Mouse (Mus musculus): ENCODE measurements at regions not wholly inside any gene's neighbourhood (a gene's known extent, or its start where the extent isn't known, plus 50 kb on each side); places are given as distances from the start of the nearest gene placed in this dataset.

GRCm38 (mm10) chr7:36940611-36941010 is 242.7 kb downstream of the Tshz3 start:
- no peak for DNase-seq (ENCODE audit: low read depth)

GRCm38 (mm10) chr7:36945024-36945815 is 247.3 kb downstream of the Tshz3 start:
- no peak for DNase-seq (ENCODE audit: low read depth)

GRCm38 (mm10) chr7:36949511-36949910 is 251.6 kb downstream of the Tshz3 start:
- DNase-seq (ENCODE audit: low read depth): no peak

- no peak for DNase-seq (ENCODE audit: low read depth)
Measured at GRCm38 (mm10) chr7:36955376-36955775, 257.5 kb downstream of the Tshz3 start.

GRCm38 (mm10) chr7:36958255-36958654 is 260.3 kb downstream of the Tshz3 start:
- no peak for DNase-seq (ENCODE audit: low read depth)

- DNase-seq (ENCODE audit: low read depth): no peak
Measured at GRCm38 (mm10) chr7:36971772-36972171, 273.9 kb downstream of the Tshz3 start.

GRCm38 (mm10) chr7:36973654-36974320 is 275.9 kb downstream of the Tshz3 start:
- no peak for DNase-seq (ENCODE audit: low read depth)

GRCm38 (mm10) chr7:36974573-36974972 is 276.7 kb downstream of the Tshz3 start:
- DNase-seq (ENCODE audit: low read depth): no peak

- DNase-seq (ENCODE audit: low read depth): no peak
Measured at GRCm38 (mm10) chr7:36975475-36975874, 277.6 kb downstream of the Tshz3 start.

- DNase-seq (ENCODE audit: low read depth): no peak
Measured at GRCm38 (mm10) chr7:36977819-36978218, 279.9 kb downstream of the Tshz3 start.

- DNase-seq (ENCODE audit: low read depth): no peak
Measured at GRCm38 (mm10) chr7:36989380-36989779, 291.5 kb downstream of the Tshz3 start.

- DNase-seq (ENCODE audit: low read depth): no peak
Measured at GRCm38 (mm10) chr7:37004601-37005000, 306.7 kb downstream of the Tshz3 start.

- DNase-seq (ENCODE audit: low read depth): no peak
Measured at GRCm38 (mm10) chr7:37005701-37006100, 307.8 kb downstream of the Tshz3 start.

- no peak for DNase-seq (ENCODE audit: low read depth)
Measured at GRCm38 (mm10) chr7:37006921-37007320, 309.0 kb downstream of the Tshz3 start.

GRCm38 (mm10) chr7:37011180-37011754 is 313.3 kb downstream of the Tshz3 start:
- DNase-seq (ENCODE audit: low read depth): no peak

- no peak for DNase-seq (ENCODE audit: low read depth)
Measured at GRCm38 (mm10) chr7:37020078-37020477, 322.2 kb downstream of the Tshz3 start.

- no peak for DNase-seq (ENCODE audit: low read depth)
Measured at GRCm38 (mm10) chr7:37024501-37025025, 326.6 kb downstream of the Tshz3 start.

GRCm38 (mm10) chr7:37064582-37065458 is 366.9 kb downstream of the Tshz3 start:
- no peak for DNase-seq (ENCODE audit: low read depth)

GRCm38 (mm10) chr7:37077698-37078097 is 379.8 kb downstream of the Tshz3 start:
- DNase-seq (ENCODE audit: low read depth): no peak

GRCm38 (mm10) chr7:37078140-37078539 is 380.2 kb downstream of the Tshz3 start:
- DNase-seq (ENCODE audit: low read depth): no peak

GRCm38 (mm10) chr7:37089726-37090125 is 391.8 kb downstream of the Tshz3 start:
- no peak for DNase-seq (ENCODE audit: low read depth)

- DNase-seq (ENCODE audit: low read depth): no peak
Measured at GRCm38 (mm10) chr7:37092572-37092971, 394.7 kb downstream of the Tshz3 start.

Data from naive thymus-derived CD4-positive, alpha-beta T cell, adult 2 months (primary cell).